Mouse (Mus musculus): Measurements from ENCODE around the gene Abcb7.

DNA sequence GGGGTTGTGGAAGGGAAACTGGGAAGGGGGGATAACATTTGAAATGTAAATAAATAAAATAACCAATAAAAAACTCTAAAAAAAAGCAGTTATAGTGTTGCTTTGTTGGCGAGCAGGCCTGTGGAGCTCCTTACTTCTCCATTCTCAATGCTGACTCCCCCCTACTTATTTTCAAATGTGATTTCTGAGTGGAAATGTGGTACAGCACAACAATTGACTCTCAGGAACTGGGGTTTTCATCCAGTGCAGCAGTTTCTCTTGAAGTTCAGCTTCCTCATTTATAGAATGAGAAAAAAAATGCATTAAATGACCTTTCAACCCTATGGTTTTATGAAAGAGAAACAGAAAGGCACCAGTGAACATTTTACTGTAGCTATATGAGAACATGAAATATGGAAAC, 133.8 kb downstream of the Abcb7 start:
- no peak for TF ChIP-seq CHD2 (IDR thresholded peaks at IDR 0.05; ENCODE audit: low read depth, low read length)
- TF ChIP-seq ZC3H11A (IDR thresholded peaks at IDR 0.05; ENCODE audit: borderline replicate concordance, low read depth, low read length) = no peak
- TF ChIP-seq HCFC1 (IDR thresholded peaks at IDR 0.05; ENCODE audit: borderline replicate concordance, insufficient read depth, low read length) = no peak
- no peak for TF ChIP-seq ZNF384 (IDR thresholded peaks at IDR 0.05; ENCODE audit: low read depth, low read length)

Data from ES-E14 (cell line).